Mouse (Mus musculus): ENCODE results near the gene Optn. TPM values are rescaled to one million over a fixed set of nuclear protein-coding genes. Genes with fewer than 3 reads are reported as not detected.
"Not testable (repeated sequence)": the region's sequence is repeated elsewhere in the genome, so short reads cannot be mapped to it uniquely, and the experiment has no call there.

Optn gene
- polyA plus RNA-seq (2015; fragmentation: Nextera tagmentation; extraction: Ambion mirVana): 6.4 and 6.9 TPM in 2 replicates

DNA sequence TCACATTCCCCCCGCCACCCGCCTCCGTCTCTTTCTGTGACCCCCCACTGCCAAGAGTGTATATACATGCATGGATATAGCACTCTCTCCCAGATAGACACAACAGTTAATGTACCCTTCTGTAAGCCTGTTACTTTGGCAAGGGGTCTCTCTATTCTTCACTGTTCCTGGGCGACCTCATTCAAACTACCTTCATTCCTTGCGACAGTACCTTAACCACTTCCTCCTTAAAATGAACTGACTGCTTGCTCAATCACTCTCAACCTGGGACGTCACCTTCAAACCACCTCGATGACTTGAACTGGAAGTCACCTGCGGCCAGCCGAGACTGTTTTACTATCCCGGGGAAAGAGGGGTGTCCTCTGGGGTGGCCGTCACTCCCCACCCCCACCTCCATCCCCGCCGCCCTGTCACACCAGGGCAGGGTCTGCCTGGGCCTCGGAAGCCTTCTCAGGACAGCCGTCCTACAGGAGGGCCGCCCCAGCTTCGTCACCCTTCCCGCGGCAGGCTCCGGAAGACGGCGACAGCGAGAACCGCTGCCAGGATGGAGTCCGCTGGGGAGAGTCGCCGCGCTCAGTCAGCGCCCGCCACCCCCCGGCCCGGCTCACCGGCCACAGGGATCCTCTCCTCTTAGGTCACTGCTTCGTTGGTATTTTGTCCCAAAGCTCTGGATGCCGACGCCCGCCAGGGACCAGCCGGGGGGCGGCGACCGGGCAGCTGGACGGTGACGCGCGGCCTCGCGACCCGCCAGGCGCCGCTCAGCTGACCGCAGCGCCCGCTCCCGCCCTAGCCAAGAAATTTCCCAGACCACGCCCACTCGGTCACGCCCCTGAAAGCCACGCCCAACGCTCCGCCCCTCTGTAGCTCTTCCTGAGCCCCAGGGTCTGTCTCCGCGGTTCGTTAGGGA is at the start of gene Optn:
Gene Optn (minus strand): TSS at position 753 of the 907 bp plus-strand sequence.
- Histone ChIP-seq H3K9me3 (no peaks in the 10 kb centered on the region), H3K9ac (peak within 1 kb of the TSS; percentile 50), H3K4me3 (peak within 1 kb of the TSS; percentile 66), H3K27me3 (peaks cover 5% of the 10 kb centered on the region; the same call in 1 of the 2 replicates), H3K4me2 (peak within 1 kb of the TSS; percentile 94), H3K27ac (no peak within 1 kb of the TSS), H3K4me1 (peaks cover 13% of the 10 kb centered on the region), H3K36me3 (no peaks in the 10 kb centered on the region)
- ATAC-seq (ENCODE audit: insufficient number of reproducible peaks, low FRiP score, low TSS enrichment, low read depth): peak; percentile 71; the same call in 1 of the 2 replicates
- WGBS: 2% methylated on average over 63 of the region's 63 CpGs

DNA sequence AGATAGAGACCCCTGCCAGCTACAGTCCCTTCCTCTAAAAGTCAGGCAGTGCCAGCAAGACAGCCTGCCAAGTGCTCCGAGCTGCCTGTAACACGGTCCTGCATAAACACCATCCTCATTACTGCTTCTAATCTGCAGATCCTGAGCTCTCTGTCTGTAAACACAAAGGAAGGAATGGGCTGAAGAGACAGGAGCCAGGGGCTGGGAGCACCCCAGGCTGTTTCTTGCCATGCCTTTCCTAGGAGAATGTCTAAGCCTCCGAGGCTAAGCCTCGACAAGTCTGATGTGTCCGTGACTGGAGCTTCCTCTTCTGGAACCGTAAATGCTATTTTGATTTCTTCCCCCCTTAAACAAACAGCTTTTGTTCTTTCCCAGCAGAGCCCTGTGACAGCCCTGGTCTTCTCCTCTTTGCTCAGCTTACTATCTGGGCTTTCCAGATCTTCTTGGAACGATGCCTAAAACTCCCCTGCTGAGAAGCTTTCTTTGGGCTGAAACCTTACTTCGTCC is 49.0 kb upstream of the Optn start:
- no peak for ATAC-seq (ENCODE audit: insufficient number of reproducible peaks, low FRiP score, low TSS enrichment, low read depth)
- Histone ChIP-seq H3K4me3 (no peak overlapping the region), H3K27ac (peak overlapping the region; percentile 3; the same call in 1 of the 2 replicates), H3K36me3 (no peaks in the 10 kb centered on the region), H3K4me2 (no peak overlapping the region), H3K9me3 (no peaks in the 10 kb centered on the region), H3K9ac (no peak overlapping the region), H3K27me3 (no peaks in the 10 kb centered on the region), H3K4me1 (peaks cover 13% of the 10 kb centered on the region)
- WGBS: 33% methylated on average over 8 of the region's 8 CpGs

DNA sequence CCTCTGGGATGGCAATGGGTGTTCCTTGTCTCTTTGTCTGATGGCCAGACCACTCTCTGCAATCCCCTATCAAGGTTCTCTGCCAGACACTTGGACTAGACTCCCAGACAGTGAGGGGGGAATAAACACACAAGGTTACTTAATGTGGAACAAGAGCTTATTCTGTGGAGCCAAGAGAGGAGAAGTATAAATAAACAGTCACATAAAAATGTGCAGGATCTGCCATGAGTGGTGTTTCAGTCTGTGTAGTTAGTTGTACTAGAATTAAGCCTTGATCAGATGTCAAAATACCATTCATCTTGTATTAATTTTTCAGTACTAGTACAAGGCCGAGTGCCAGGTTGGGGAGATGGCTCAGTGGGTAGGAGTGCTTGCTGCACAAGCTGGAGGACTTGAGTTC is 39.0 kb upstream of the Optn start:
- H3K4me2 ChIP-seq: no peak overlapping the region
- no peak for ATAC-seq (ENCODE audit: insufficient number of reproducible peaks, low FRiP score, low TSS enrichment, low read depth)
- 73% methylated on average over 1 of the region's 1 CpGs for WGBS
- no peak overlapping the region for H3K27ac ChIP-seq
- H3K9ac ChIP-seq: no peak overlapping the region
- H3K36me3 ChIP-seq: no peaks in the 10 kb centered on the region
- peaks cover 8% of the 10 kb centered on the region for H3K4me1 ChIP-seq
- 0 out of 2 replicates have a peak, but pooled peaks cover 4% of the 10 kb centered on the region for H3K9me3 ChIP-seq
- no peaks in the 10 kb centered on the region for H3K27me3 ChIP-seq
- H3K4me3 ChIP-seq: no peak overlapping the region

DNA sequence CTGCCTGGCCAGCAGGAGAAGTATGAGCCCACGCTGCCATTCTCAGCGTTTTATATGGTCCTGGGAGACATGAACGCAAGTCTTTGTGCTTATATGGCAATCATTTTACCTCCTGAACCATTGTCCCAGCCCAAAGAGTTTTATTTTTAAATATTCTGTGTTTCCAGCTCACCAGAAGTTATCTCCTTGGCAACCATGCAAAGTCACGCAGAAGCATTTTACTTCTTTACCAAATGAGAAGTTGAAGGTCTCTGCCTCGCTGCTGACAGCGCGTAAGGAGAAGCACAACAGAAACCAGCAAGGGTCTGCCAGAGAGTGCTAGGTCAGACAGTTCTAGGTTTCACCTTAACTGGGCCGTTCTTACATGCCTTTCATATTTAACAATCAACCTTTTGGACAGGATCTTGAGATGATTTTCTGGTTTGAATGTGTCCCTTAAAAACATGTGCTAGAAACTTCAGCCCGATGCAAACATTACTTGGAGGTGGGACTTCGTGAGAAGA is 37.9 kb upstream of the Optn start:
- Histone ChIP-seq H3K36me3 (no peaks in the 10 kb centered on the region), H3K4me1 (peaks cover 11% of the 10 kb centered on the region), H3K27ac (no peak overlapping the region), H3K27me3 (no peaks in the 10 kb centered on the region), H3K4me3 (no peak overlapping the region), H3K9ac (no peak overlapping the region), H3K4me2 (no peak overlapping the region), H3K9me3 (no peaks in the 10 kb centered on the region)
- 79% methylated on average over 10 of the region's 10 CpGs for WGBS
- ATAC-seq (ENCODE audit: insufficient number of reproducible peaks, low FRiP score, low TSS enrichment, low read depth): no peak

DNA sequence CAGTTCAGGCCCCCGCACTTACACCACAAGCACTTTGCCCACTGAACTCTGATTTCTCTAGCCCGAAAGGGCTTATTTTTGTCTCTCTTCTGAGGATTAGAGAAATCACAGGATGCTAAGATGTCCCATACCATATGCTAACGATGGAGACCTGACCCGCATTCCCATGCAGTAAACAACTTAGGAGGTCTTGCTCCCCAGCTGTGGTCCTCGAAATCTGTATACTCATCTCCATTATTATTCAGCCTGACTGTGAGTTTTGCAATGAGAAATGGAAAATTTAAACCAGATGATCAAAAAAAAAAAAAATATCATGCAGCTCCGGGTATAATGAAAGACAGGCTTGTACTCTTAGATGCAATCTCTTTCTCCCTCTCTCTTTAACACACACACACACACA is 35.3 kb upstream of the Optn start:
- Histone ChIP-seq H3K9me3 (no peaks in the 10 kb centered on the region), H3K9ac (no peak overlapping the region), H3K4me2 (no peak overlapping the region), H3K27me3 (no peaks in the 10 kb centered on the region), H3K4me1 (peaks cover 11% of the 10 kb centered on the region), H3K36me3 (no peaks in the 10 kb centered on the region), H3K27ac (no peak overlapping the region), H3K4me3 (no peak overlapping the region)
- ATAC-seq (ENCODE audit: insufficient number of reproducible peaks, low FRiP score, low TSS enrichment, low read depth): no peak
- 39% methylated on average over 6 of the region's 6 CpGs for WGBS

DNA sequence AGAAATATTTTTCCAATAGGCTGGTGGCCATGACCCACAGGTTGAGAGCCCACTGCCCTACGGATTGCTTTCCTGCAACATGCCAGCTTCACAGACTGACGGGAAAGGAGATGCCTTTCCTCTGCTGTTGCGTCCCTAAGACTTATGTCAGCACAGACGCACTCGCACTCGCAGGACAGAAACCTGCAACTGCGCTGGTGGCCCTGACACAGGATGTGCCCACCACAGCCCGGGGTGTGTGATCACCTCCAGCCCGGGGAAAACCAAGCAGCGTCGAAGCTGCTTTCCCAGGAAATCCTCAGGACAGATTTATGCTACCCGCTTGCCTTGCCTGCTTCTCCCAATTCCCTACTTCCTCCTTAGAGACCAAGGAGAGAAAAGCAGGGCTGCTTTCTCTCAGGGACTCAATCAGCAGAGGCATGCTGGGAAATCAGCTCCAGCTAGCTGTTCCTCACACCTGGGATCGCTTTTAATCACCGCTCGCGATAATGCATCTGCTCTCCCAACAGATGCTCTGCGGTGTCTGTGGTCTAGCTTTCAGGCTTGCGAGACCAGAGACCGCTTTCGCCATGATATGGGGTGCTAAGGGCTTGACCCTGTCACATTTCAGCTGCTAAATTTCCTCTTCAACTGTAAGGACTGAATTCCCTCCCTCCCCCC is 34.1 kb upstream of the Optn start:
- Histone ChIP-seq H3K27me3 (no peaks in the 10 kb centered on the region), H3K4me2 (peak overlapping the region; percentile 44), H3K4me3 (peak overlapping the region; percentile 19), H3K4me1 (peaks cover 11% of the 10 kb centered on the region), H3K27ac (no peak overlapping the region), H3K9ac (no peak overlapping the region), H3K36me3 (no peaks in the 10 kb centered on the region), H3K9me3 (no peaks in the 10 kb centered on the region)
- no peak for ATAC-seq (ENCODE audit: insufficient number of reproducible peaks, low FRiP score, low TSS enrichment, low read depth)
- WGBS: 18% methylated on average over 20 of the region's 20 CpGs

DNA sequence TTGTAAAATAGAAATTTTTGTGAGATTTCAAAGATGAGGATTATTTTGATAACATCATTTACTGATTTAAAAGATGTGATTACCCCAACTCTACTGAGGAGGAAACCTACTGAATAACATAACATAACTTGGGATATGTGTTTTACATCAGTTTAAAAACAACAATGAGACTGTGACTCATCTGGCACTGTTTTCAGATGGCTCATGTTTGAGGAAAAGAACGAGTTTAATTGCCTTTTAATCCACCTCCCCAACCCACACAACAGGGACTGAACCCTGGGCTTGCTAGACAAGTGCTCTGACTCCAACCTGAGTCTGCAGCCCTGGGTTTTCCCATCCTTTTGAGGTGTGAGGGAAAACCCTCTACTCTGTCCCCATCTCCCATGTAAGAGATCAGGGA is 31.5 kb upstream of the Optn start:
- no peak overlapping the region for H3K4me2 ChIP-seq
- peaks cover 11% of the 10 kb centered on the region for H3K4me1 ChIP-seq
- H3K9ac ChIP-seq: no peak overlapping the region
- 12% methylated on average over 1 of the region's 1 CpGs for WGBS
- H3K4me3 ChIP-seq: no peak overlapping the region
- H3K27me3 ChIP-seq: no peaks in the 10 kb centered on the region
- no peaks in the 10 kb centered on the region for H3K36me3 ChIP-seq
- H3K27ac ChIP-seq: no peak overlapping the region
- no peaks in the 10 kb centered on the region for H3K9me3 ChIP-seq
- ATAC-seq (ENCODE audit: insufficient number of reproducible peaks, low FRiP score, low TSS enrichment, low read depth): no peak

DNA sequence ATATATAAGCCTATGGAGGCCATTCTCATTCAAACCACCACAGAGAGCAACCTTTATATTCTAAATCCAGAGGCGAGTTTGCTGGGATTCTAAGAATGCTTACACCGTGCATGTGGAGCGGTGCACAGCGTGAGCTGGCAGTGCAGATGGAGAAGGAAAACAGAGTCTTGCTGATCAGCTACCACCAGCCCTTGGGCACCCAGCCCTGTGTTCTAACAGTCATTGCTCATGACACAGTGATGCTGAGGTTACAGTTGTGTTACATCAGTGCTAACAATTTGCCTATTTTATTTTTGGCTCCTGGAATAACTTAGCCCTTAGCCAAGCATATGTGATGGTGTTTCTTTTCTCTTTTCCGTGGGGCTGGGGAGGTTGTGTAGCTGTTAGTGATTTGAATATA is 31.0 kb upstream of the Optn start:
- H3K4me3 ChIP-seq: no peak overlapping the region
- no peak overlapping the region for H3K27ac ChIP-seq
- 85% methylated on average over 5 of the region's 5 CpGs for WGBS
- no peaks in the 10 kb centered on the region for H3K9me3 ChIP-seq
- peaks cover 11% of the 10 kb centered on the region for H3K4me1 ChIP-seq
- ATAC-seq (ENCODE audit: insufficient number of reproducible peaks, low FRiP score, low TSS enrichment, low read depth): no peak
- H3K27me3 ChIP-seq: no peaks in the 10 kb centered on the region
- H3K36me3 ChIP-seq: no peaks in the 10 kb centered on the region
- H3K9ac ChIP-seq: no peak overlapping the region
- no peak overlapping the region for H3K4me2 ChIP-seq

DNA sequence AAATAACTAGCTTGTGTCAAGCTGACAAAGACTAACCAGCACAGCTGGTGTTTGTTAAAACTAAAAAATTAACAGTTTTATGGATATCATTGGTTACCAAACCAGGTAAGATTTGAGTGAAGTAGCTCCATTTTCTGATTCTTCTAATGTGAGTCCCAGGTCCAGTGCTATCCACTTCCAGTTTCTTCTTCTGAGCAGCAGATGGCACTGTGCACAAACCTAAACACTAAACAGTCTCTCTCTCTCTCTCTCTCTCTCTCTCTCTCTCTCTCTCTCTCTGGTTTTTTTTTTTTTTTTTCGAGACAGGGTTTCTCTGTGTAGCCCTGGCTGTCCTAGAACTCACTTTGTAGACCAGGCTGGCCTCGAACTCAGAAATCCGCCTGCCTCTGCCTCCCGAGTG is 26.5 kb upstream of the Optn start:
- 64% methylated on average over 4 of the region's 4 CpGs for WGBS
- H3K36me3 ChIP-seq; H3K9ac ChIP-seq; H3K4me3 ChIP-seq; H3K9me3 ChIP-seq; ATAC-seq (ENCODE audit: insufficient number of reproducible peaks, low FRiP score, low TSS enrichment, low read depth); H3K27me3 ChIP-seq; H3K4me2 ChIP-seq; H3K4me1 ChIP-seq; H3K27ac ChIP-seq: not testable (repeated sequence)

DNA sequence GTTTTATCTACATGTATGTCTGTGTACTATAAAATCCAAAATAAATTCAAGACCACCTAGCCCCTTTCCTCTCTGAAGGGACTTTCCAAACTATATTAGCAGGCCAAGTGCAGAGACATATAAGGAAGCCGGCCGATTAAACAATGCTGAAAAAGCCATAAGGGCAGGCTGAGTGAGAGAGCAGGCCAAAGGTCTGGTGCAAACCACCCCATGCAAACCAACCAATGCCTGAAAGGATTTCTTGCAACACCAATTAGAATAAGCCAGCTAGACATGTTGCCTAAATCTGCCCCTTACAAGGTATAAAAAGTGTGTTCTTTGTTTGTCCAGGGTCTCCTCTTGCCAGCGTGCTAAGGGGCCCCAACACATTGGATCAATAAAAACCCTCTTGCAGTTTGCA is 23.8 kb upstream of the Optn start:
- Histone ChIP-seq H3K9ac (no peak overlapping the region), H3K4me3 (no peak overlapping the region), H3K27ac (no peak overlapping the region), H3K27me3 (no peaks in the 10 kb centered on the region), H3K9me3 (no peaks in the 10 kb centered on the region), H3K4me1 (no peaks in the 10 kb centered on the region), H3K4me2 (no peak overlapping the region), H3K36me3 (no peaks in the 10 kb centered on the region)
- 73% methylated on average over 3 of the region's 3 CpGs for WGBS
- no peak for ATAC-seq (ENCODE audit: insufficient number of reproducible peaks, low FRiP score, low TSS enrichment, low read depth)

DNA sequence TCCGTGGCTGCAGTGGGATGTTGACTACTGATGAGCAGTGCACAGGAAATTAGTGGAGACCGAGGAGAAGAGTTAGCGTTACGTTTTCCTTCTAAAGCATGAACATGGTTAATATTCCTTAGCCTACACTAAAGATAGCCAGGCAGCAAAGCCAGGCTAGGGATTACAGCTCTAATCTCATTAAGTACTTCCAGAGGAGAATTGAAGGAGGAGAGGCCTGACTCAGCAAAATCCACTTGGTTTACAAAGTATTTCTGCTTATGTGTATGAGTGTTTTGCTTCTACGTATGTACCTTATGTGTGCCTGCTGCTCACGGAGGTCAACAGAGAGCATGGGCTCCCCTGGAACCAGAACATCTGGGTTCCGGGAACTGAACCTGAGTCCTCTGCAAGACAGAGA is 19.9 kb upstream of the Optn start:
- Histone ChIP-seq H3K4me2 (no peak overlapping the region), H3K4me1 (no peaks in the 10 kb centered on the region), H3K36me3 (no peaks in the 10 kb centered on the region), H3K4me3 (no peak overlapping the region), H3K27ac (no peak overlapping the region), H3K27me3 (no peaks in the 10 kb centered on the region), H3K9ac (no peak overlapping the region), H3K9me3 (no peaks in the 10 kb centered on the region)
- WGBS: 87% methylated on average over 7 of the region's 7 CpGs
- ATAC-seq (ENCODE audit: insufficient number of reproducible peaks, low FRiP score, low TSS enrichment, low read depth): no peak

All from limb, embryonic 15.5 days (tissue).